Mouse (Mus musculus) liver, adult (tissue): Measurements from ENCODE around the gene Lmcd1.

Experiments
- GATA4 ChIP-seq: IDR thresholded peaks from 2 replicates; pipeline ENCODE4 v1.6.1; 2014; ENCODE audit warnings: mild to moderate bottlenecking, low read length; ENCODE audit not compliant: insufficient replicate concordance

Gene Lmcd1

DNA sequence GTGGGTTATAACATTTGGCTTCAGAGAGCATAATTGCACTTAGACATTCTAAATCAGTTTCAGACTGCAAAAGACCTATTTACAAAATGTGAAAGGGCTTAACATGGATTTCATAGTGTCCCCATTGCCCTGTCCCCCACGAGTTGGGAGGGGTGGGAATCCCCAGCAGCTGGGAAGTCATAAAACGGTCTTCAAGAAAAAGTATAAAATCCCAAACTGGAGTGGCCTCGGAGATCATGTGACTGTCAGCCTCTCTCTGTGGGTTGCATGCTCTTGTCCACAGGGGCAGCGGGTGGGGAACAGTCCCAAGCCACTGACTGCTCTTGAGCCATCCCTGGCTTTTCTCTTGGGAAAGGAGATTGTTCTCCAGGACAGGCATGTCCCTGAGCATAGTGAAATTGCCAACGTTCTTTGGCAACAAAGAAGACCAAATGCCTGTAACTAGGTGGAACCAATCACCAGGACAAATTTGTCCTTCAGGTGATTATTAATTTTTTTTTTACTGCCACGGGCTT is 2.2 kb downstream of the Lmcd1 start:
- TF ChIP-seq GATA4 = no peak

DNA sequence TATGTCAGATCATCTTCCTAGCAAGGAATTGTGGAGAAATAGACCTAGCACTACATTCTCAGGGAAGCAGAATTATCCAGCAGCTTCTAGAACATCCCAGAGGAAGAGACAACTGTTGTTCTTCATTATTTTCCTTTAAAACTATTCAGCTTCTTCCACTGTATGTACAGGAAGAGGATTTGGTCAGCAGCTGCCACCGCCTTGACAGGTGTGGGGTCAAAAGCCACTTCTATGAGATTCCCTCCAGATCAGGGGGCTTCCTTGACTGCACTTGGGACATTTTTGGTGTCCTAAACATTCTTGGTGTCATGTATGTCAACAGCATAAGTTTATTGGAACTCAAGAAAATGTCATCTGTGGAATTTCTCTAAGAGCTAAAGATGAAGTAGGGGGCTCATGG is 5.2 kb downstream of the Lmcd1 start:
- TF ChIP-seq GATA4 = no peak

- TF ChIP-seq GATA4 = no peak
Observed at GRCm38 (mm10) chr6:112280161-112280560, 6.6 kb downstream of the Lmcd1 start.

GRCm38 (mm10) chr6:112280945-112281344 is 7.4 kb downstream of the Lmcd1 start:
- TF ChIP-seq GATA4 = no peak

- no peak for TF ChIP-seq GATA4
Observed at GRCm38 (mm10) chr6:112281935-112282334, 8.4 kb downstream of the Lmcd1 start.

GRCm38 (mm10) chr6:112284087-112284486 is 10.5 kb downstream of the Lmcd1 start:
- no peak for TF ChIP-seq GATA4

DNA sequence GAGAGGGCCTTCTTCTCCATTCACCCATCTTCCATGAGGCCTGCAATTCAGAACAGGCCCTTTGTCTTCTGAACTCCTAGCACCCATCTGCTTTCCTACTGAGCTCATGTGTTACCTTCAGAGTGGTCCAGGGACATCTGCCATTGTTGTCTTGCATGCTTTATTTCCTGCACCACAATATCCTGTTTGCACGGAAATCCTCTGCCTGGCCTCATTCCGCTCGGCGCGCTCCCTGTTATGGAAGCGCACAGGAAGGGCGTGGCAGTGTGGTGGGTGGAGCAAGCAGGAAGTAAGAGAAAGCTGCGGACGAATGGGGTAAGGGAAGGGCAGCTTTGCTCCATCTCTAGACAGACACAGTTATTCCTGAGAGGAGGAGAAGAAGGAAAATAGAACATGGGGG is 14.1 kb downstream of the Lmcd1 start:
- TF ChIP-seq GATA4 = no peak

- TF ChIP-seq GATA4 = no peak
Observed at GRCm38 (mm10) chr6:112288271-112288670, 14.7 kb downstream of the Lmcd1 start.

DNA sequence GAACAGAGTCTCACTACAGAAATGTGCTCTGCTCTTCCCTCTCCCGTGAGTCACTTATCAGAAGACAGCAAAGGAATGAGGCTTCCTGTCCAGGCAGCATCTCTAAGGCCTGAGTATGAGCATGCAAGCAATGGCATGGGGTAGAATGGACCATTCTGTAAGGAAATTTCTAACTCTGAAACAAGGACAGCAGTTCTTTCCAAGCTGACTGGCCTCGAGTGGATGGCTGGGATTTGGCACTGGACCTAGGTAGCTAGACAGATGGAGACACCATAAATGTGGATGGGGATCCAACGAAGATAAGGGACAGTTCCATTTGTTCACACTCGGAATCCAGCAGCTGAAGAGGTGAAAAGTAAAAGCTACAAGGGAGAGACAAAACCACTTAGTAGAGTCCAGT is 17.6 kb downstream of the Lmcd1 start:
- TF ChIP-seq GATA4 = no peak

GRCm38 (mm10) chr6:112293320-112293719 is 19.8 kb downstream of the Lmcd1 start:
- TF ChIP-seq GATA4 = peak; percentile 56; the same call in 1 of the 2 replicates

DNA sequence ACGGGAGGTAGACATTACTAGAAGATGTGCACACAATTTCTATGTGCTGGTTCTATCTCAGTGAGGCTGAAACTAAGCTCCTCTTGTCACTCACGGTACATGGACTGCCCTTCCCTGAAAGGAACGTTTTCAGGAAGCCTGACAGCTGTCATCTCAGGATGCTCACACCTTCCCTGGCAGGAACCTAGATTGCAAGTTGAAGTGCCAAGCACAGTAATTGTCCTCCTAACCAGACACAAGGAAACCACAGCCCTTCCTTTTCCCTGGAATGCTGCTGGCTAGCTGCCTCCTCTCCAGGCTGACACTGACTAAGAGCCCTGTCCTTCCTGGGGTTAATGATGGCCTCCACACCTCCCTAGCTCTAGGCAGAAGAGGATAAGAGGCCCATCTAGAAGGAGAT is 21.7 kb downstream of the Lmcd1 start:
- peak; percentile 30; the same call in 1 of the 2 replicates for TF ChIP-seq GATA4

GRCm38 (mm10) chr6:112300146-112300545 is 26.6 kb downstream of the Lmcd1 start:
- TF ChIP-seq GATA4 = no peak

DNA sequence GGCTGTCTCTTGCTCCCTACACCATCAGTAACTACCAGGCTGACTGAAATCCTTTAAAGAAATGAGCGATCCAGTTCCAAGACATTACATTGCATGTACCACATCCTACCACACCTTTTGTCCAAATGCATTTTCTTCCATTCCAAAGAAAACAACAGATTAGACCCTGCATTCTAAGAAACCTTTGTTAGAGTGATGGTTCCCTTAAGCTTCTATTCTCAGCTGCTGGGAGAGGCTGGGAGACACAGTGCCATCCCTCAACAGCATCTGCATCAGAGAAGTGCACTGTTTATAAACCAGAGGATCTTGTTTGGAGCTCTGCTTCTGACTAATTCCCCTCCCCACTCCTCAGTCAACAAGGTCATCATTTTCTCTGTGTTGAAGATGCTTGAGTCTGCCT is 27.1 kb downstream of the Lmcd1 start:
- TF ChIP-seq GATA4 = no peak

- no peak for TF ChIP-seq GATA4
Observed at GRCm38 (mm10) chr6:112302248-112302647, 28.7 kb downstream of the Lmcd1 start.

DNA sequence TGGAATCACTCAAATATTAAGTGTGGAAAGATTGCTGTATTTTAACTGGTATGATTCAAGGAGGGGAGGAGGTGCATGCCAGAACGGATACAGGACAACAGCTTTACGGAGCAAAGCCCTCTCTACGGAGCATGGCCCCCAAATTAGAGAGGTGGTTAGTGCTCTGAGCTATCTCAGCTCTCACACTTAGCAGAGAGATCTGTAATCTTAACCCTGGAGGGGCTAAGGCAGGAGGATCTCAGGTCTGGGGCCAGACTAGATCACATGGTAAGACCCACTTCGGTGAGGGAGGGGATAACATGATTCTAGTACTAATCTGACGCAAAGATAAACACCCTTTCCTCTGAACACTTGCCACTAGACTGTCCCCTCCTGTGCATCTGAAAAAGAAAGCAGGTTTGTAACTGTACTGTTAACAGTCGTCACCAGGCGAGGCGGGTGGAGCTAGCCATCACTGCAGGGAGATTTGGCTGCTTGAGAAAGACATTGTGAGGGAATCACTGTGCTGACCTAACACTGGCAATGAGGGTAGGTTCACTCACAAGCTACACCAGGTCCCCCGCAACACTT is 29.3 kb downstream of the Lmcd1 start:
- no peak for TF ChIP-seq GATA4

DNA sequence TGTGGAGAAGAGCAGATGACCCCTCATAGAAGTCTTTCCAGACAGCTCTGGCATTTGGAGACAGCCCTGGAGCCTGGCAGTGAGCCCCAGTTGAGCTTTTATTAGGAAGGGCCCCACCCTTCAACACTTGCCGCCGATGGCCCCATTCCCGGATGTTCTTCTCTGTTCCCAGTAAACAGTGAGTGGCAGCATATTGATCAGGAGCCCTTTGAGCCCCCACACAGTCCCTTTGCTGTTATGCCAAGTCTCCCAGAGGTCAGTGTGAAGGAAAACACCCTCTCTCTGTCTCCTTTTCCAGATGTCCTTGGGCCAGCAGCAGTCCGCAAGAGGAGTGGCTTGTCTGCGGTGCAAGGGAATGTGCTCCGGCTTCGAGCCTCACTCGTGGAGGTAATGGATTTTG is 31.2 kb downstream of the Lmcd1 start:
- no peak for TF ChIP-seq GATA4

GRCm38 (mm10) chr6:112309330-112309938 is 35.9 kb downstream of the Lmcd1 start:
- no peak for TF ChIP-seq GATA4

- TF ChIP-seq GATA4 = no peak
Observed at GRCm38 (mm10) chr6:112311385-112311784, 37.8 kb downstream of the Lmcd1 start.

DNA sequence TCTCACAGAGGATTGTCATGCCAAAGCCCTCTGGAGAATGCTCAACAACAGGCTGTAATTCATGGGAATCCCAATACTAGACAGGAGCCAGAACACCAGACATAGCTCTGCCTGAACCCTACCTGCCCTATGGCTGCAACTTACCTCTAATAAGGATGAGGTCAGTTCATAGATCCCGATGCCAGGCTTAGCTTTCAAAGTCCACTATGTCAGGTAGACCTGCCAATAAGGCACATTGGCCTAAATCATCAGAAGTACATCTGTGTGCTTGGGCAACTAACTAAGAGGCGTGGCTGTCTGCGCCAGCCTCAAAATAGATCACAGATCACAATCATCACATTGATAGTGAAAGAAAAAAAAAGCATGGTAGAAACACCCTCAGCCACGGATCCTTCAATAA is 45.9 kb downstream of the Lmcd1 start:
- no peak for TF ChIP-seq GATA4
